Mouse (Mus musculus) lung, embryonic 16.5 days (tissue): ENCODE data around the gene Cacna1e. TPM values are rescaled to one million over a fixed set of nuclear protein-coding genes. Genes with fewer than 3 reads are reported as not detected.

ENCODE experiments used
- ATAC-seq: fragments of 200-750 bp; cut with Nextera tagmentation; 2 replicates; pipeline ENCODE4 v1.8.0; 2017; ENCODE audit warnings: low read depth, mild to moderate bottlenecking, moderate library complexity
- H3K27ac ChIP-seq: fragments of 300-500 bp; sonication (generic); 2 replicates; pipeline ENCODE4 v1.5.1; 2014; ENCODE audit warnings: mild to moderate bottlenecking, control low read depth, low read length
- H3K27me3 ChIP-seq: fragments of 300-500 bp; sonication (generic); 2 replicates; pipeline ENCODE4 v1.6.1; 2014; ENCODE audit warnings: low read depth, low read length, mixed read lengths; ENCODE audit not compliant: control insufficient read depth, insufficient read depth
- H3K36me3 ChIP-seq: fragments of 300-500 bp; sonication (generic); 2 replicates; pipeline ENCODE4 v1.6.1; 2014; ENCODE audit warnings: low read length; ENCODE audit not compliant: control insufficient read depth, insufficient read depth
- H3K4me1 ChIP-seq: fragments of 300-500 bp; sonication (generic); replicated peaks from 2 replicates; pipeline ENCODE4 v1.6.1; 2014; ENCODE audit warnings: low read length, mixed read lengths; ENCODE audit not compliant: control insufficient read depth, insufficient read depth
- H3K4me2 ChIP-seq: fragments of 300-500 bp; sonication (generic); 2 replicates; pipeline ENCODE4 v1.6.1; 2014; ENCODE audit warnings: low read depth, low read length, control low read depth
- H3K4me3 ChIP-seq: fragments of 300-500 bp; sonication (generic); 2 replicates; pipeline ENCODE4 v1.5.1; 2014; ENCODE audit warnings: mild to moderate bottlenecking, low read length, control low read depth
- H3K9ac ChIP-seq: fragments of 300-500 bp; sonication (generic); 2 replicates; pipeline ENCODE4 v1.6.1; 2014; ENCODE audit warnings: low read length, control low read depth
- H3K9me3 ChIP-seq: fragments of 300-500 bp; sonication (generic); 2 replicates; pipeline ENCODE4 v1.6.1; 2016; ENCODE audit warnings: low read length; ENCODE audit not compliant: control insufficient read depth
- WGBS: fragments of 180-500 bp; shearing (Covaris S2); extraction: QIAGEN DNeasy Blood & Tissue Kit; methylation state at CpG from one replicate; pipeline ENCODE4 v1.1.7; 2014; 5-methylcytosine and 5-hydroxymethylcytosine counted together
- polyA plus RNA-seq: library from polyadenylated mRNA; unstranded; fragments of >200 nt; fragmentation: Nextera tagmentation; extraction: Ambion mirVana; gene quantifications from 2 replicates; pipeline ENCODE4 v1.2.1, GENCODE M21; 2015

Gene Cacna1e
- polyA plus RNA-seq, 1 experiment from 2014 or later = 0.19 TPM

- H3K4me2 ChIP-seq = no peak overlapping the region
- no peaks in the 10 kb centered on the region for H3K36me3 ChIP-seq
- ATAC-seq = no peak
- H3K9ac ChIP-seq = no peak overlapping the region
- H3K4me1 ChIP-seq = no peaks in the 10 kb centered on the region
- no peaks in the 10 kb centered on the region for H3K9me3 ChIP-seq
- 89% methylated on average over 6 of the region's 6 CpGs for WGBS
- no peaks in the 10 kb centered on the region for H3K27me3 ChIP-seq
- H3K4me3 ChIP-seq = no peak overlapping the region
- no peak overlapping the region for H3K27ac ChIP-seq
Observed at GRCm38 (mm10) chr1:154646156-154646950, 237.9 kb downstream of the Cacna1e start.

DNA sequence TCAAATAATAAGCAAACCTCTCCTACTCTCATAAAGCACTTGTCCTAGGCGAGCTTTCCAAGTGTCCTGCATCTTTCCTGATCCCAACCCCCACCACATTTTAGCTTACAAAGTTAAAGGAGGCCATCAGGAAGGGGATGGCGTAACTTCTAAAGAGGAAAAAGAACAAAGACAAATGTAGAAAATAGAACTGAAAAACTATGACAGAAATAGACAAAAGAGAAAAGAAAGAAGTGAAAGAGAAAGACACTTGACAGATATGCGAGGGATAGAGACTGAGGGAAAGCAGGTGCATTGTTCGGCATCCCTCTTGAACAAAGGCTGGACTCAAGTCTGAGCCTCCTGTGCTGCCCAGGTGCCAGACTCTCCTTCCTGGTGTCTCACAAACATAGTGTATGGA lies 246.5 kb downstream of the Cacna1e start:
- Histone ChIP-seq H3K4me2 (no peak overlapping the region), H3K4me1 (no peaks in the 10 kb centered on the region), H3K27me3 (no peaks in the 10 kb centered on the region), H3K36me3 (no peaks in the 10 kb centered on the region), H3K27ac (no peak overlapping the region), H3K4me3 (no peak overlapping the region), H3K9ac (no peak overlapping the region), H3K9me3 (no peaks in the 10 kb centered on the region)
- ATAC-seq = no peak
- 64% methylated on average over 4 of the region's 4 CpGs for WGBS

- H3K9ac ChIP-seq = no peak overlapping the region
- no peaks in the 10 kb centered on the region for H3K9me3 ChIP-seq
- H3K4me1 ChIP-seq = no peaks in the 10 kb centered on the region
- no peak overlapping the region for H3K27ac ChIP-seq
- H3K4me3 ChIP-seq = no peak overlapping the region
- no peak for ATAC-seq
- no peaks in the 10 kb centered on the region for H3K27me3 ChIP-seq
- no peaks in the 10 kb centered on the region for H3K36me3 ChIP-seq
- no peak overlapping the region for H3K4me2 ChIP-seq
- 82% methylated on average over 9 of the region's 9 CpGs for WGBS
Observed at GRCm38 (mm10) chr1:154635766-154636165, 248.5 kb downstream of the Cacna1e start.

GRCm38 (mm10) chr1:154632886-154633285 lies 251.4 kb downstream of the Cacna1e start:
- no peaks in the 10 kb centered on the region for H3K27me3 ChIP-seq
- no peak overlapping the region for H3K9ac ChIP-seq
- H3K9me3 ChIP-seq = no peaks in the 10 kb centered on the region
- no peak overlapping the region for H3K4me2 ChIP-seq
- no peaks in the 10 kb centered on the region for H3K4me1 ChIP-seq
- no peak overlapping the region for H3K4me3 ChIP-seq
- H3K36me3 ChIP-seq = no peaks in the 10 kb centered on the region
- WGBS = 77% methylated on average over 2 of the region's 2 CpGs
- ATAC-seq = no peak
- H3K27ac ChIP-seq = no peak overlapping the region

DNA sequence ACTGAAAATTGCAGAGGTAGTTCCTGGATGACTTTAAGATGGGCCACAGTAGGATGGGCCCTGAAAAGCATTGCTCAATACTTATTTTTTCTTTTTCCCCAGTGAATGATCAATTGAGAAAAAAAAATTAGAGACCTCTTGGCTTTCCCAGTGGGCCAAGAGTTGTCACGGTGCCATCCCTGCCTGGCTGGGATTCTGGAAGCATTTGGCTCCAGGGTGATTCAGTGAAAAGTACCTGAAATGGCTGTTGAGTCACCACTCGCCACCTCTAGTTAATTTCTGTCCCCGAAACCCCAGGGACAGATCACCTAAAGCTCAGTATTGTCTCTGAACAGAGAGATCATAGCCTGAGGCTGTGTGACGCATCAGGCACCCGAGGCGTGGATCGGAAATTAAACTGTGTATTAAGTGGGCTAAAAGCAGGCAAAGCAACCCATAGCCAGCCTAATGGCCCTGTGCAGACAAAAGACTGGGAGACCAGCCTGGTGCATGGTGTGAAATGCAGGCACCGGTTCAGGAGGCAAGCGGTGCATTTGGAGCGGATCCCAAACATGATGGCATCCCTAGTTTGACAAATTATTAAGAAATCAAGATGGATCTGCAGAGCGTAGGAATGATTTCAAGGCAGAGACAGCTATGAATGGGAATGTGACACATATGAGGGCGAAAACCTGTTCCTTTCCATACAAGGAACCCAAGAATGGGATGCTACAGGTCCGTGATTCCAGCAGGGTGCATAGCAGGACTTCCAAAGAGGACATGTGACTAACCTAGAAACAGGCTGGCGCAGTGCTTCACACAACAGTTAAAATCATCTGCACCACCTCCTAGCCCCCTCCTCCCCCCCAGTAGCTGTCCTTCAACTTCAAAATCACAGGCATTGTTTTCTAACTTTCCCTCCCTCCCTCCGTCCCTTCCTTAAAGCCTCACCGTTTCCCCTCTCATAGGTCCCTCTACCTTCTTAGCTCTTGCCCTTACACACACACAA lies 261.3 kb downstream of the Cacna1e start:
- H3K4me1 ChIP-seq = no peaks in the 10 kb centered on the region
- H3K27ac ChIP-seq = no peak overlapping the region
- no peak for ATAC-seq
- H3K4me3 ChIP-seq = no peak overlapping the region
- WGBS = 75% methylated on average over 15 of the region's 16 CpGs
- H3K9me3 ChIP-seq = no peaks in the 10 kb centered on the region
- no peak overlapping the region for H3K9ac ChIP-seq
- H3K27me3 ChIP-seq = no peaks in the 10 kb centered on the region
- no peak overlapping the region for H3K4me2 ChIP-seq
- H3K36me3 ChIP-seq = no peaks in the 10 kb centered on the region

DNA sequence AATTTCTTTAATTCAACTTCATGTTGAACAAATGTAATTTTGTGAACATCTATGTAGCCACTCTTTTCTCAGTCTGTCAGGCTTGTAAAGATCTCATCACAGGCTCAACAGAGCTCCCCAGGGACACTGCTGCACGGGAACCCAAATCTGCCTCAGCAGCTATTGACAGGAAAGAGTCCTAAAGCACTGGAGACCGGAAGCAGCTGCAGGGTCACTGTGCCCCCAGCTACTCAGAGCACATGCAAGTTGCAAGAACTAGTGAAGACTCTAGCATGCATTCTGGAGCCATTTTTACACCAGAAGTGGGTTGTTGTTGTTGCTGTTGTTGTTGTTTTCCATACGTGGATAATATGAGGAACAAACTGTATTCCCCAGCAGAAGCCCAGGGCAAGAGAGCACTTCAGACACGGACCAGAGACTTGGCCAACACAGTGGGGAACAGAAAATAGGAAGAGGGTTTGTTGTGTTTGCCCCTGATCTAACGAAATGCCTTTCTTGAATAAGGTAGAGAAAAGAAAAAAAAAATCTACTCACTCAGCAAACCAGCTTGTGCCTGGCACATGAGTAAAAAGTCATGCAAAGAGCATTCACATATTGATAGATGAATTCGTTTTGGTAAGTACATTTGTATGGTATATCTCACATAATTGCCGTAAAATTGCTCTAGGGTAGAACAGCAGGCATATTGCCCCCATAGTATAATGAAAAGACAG lies 266.4 kb downstream of the Cacna1e start:
- Histone ChIP-seq H3K4me1 (no peaks in the 10 kb centered on the region), H3K4me3 (no peak overlapping the region), H3K9ac (no peak overlapping the region), H3K4me2 (no peak overlapping the region), H3K27me3 (no peaks in the 10 kb centered on the region), H3K27ac (no peak overlapping the region), H3K36me3 (no peaks in the 10 kb centered on the region), H3K9me3 (no peaks in the 10 kb centered on the region)
- ATAC-seq = no peak
- 52% methylated on average over 7 of the region's 7 CpGs for WGBS

DNA sequence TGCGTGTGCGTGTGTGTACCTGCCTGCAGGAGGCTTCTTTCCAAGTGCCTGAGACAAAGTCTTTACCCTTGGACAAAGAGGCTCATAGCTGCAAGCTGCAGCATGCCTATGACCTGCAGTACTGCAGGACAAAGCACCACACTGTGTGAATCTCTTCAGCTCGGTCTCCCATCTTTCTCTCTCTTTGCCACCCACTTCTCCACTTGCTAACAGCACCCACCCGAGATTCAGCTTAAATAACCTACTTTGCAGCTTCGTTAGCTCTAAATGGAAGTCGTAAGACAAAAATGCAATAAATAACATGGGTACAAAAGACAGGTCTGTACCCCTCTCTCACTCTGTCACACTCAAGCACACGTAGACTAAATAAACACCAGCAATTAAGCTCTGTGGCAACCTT lies 268.5 kb downstream of the Cacna1e start:
- no peak overlapping the region for H3K4me2 ChIP-seq
- no peaks in the 10 kb centered on the region for H3K4me1 ChIP-seq
- no peak overlapping the region for H3K4me3 ChIP-seq
- no peaks in the 10 kb centered on the region for H3K36me3 ChIP-seq
- no peaks in the 10 kb centered on the region for H3K27me3 ChIP-seq
- H3K9me3 ChIP-seq = no peaks in the 10 kb centered on the region
- 66% methylated on average over 7 of the region's 7 CpGs for WGBS
- H3K27ac ChIP-seq = no peak overlapping the region
- ATAC-seq = no peak
- no peak overlapping the region for H3K9ac ChIP-seq

DNA sequence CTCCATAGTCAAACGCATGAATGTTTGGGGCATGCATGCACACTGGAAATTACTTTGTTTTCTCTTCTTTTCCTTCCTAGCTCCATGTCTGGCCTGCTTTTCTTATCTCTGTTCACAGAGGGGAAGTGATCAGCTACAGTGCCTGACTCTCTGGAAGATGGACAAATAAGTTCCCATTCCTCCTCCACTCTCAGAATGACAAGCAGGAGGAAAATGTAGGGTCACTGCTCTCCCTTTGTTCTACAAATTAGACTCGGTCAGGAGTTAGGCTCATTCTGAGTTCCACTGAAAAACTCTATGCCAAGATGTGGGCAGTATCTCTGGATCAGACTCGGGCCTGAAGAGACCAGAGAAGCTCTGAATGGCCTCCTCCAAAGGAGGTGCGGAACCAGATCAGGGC lies 275.8 kb downstream of the Cacna1e start:
- no peak for ATAC-seq
- Histone ChIP-seq H3K4me1 (no peaks in the 10 kb centered on the region), H3K36me3 (no peaks in the 10 kb centered on the region), H3K27me3 (no peaks in the 10 kb centered on the region), H3K27ac (no peak overlapping the region), H3K4me3 (no peak overlapping the region), H3K9me3 (no peaks in the 10 kb centered on the region), H3K9ac (no peak overlapping the region), H3K4me2 (no peak overlapping the region)
- 69% methylated on average over 4 of the region's 4 CpGs for WGBS

DNA sequence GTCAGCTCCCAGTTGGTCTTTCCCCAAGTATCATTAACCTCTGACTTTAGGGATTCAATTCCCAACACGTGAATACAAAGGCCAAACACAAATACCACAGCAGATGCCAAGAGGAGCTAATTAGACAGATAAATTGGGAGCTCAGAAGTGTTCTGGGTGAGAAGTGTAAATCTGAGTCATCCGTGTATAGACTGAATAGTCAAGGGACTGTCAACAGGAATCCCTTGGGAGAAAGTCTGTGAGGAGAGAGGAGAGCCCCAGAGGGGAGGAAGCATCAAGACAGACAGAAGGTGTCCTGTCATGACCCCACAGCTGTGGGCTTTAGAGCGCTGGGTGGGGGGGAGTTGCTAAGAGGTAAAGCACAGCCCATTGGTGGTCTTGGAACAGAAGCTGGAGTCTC lies 276.9 kb downstream of the Cacna1e start:
- no peak for ATAC-seq
- Histone ChIP-seq H3K9ac (no peak overlapping the region), H3K4me1 (no peaks in the 10 kb centered on the region), H3K4me3 (no peak overlapping the region), H3K27ac (no peak overlapping the region), H3K27me3 (no peaks in the 10 kb centered on the region), H3K9me3 (no peaks in the 10 kb centered on the region), H3K36me3 (no peaks in the 10 kb centered on the region), H3K4me2 (no peak overlapping the region)
- 57% methylated on average over 3 of the region's 3 CpGs for WGBS
